Mouse (Mus musculus) v-Abl transformed pro-B cells (cell line): Measurements from ENCODE around the gene Kmt2e.

Experiments
- in situ Hi-C, 2 experiments: fragments of 400-800 bp; cut with MboI; formaldehyde crosslinking; loops; one replicate each; pipeline ENCODE4 v1.15.1; 2025; ENCODE audit not compliant: unreplicated experiment in 2 of 2

Gene Kmt2e

DNA sequence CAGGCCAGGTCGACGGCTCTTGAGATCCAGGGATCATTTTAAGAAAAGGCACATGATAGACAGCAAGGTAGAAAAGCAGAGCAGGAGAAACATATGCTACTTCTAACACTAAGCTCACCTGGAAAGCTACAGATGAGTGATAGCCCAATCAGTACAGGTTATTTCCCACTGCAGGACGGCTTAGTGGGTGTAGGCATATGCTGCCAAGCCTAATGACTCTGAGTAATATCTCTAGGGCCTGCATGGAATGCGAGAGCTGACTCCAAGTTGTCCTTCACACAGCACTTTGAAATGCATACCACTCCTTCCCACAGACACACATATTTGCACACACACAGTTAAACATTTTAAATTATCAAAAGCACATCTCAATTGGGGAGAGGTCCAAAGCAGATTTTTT lies 55.0 kb downstream of the Kmt2e start:
- in situ Hi-C loops: loop anchor here in 1 of 2 experiments (25.0 kb wide), 2 partner anchors 227 to 1848 kb away; no protein-coding TSS in a partner anchor

DNA sequence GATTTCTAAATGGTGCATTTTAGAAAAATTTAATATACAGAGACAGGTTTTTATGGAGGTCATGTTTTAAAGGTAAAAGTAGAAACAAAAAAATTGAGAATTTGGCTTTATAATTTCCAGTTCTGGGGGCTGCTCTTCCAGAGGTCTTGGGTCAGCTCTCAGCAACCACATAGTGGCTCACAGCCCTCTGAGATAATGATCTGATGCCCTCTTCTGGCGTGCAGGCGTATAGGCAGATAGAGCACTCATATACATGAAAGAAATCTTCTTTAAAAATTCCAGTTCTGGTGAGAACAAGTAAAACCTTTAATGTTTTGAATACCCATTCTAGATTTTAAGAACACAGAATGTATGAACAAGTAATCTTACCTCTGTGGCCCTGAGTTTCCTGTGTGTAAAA lies 56.6 kb downstream of the Kmt2e start:
- in situ Hi-C loops: loop anchor here (10.0 to 25.0 kb wide), 4 partner anchors 164 to 1847 kb away; no protein-coding TSS in a partner anchor

DNA sequence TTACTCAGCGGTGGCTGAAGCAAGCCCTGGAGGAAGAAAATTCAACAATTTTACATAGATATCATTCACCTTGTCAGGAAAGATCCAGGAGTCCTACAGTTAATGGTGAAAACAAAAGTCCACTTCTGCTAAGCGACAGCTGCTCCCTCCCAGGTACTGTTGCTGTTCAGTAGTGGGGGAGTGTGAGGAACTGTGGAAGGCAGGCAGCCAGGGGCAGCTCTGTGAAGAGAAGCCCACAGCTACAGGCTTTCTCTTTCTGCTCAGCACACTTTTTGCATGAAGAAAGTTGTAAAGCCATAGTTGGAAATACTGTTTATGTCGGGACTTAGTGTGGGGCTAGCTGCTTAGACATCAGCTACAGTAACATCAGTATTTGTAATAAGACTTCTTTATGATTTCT lies 62.2 kb downstream of the Kmt2e start:
- in situ Hi-C loops: loop anchor here (10.0 to 25.0 kb wide), 4 partner anchors 158 to 1841 kb away; no protein-coding TSS in a partner anchor

DNA sequence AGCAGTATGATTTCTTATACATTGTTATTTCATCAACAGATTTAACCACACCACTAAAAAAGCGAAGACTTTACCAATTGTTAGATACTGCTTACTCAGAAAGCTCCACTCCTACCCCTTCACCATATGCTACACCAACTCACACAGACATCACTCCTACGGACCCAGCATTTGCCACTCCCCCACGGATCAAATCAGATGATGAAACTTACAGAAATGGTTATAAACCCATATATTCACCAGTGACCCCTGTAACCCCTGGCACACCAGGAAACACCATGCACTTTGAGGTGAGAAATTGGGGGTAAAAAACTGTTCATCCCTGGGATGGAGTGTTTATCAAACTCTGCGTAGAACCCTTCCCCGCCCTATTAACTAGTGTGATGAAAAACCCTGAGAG lies 62.7 kb downstream of the Kmt2e start:
- in situ Hi-C loops: loop anchor here (10.0 to 25.0 kb wide), 4 partner anchors 158 to 1840 kb away; no protein-coding TSS in a partner anchor

DNA sequence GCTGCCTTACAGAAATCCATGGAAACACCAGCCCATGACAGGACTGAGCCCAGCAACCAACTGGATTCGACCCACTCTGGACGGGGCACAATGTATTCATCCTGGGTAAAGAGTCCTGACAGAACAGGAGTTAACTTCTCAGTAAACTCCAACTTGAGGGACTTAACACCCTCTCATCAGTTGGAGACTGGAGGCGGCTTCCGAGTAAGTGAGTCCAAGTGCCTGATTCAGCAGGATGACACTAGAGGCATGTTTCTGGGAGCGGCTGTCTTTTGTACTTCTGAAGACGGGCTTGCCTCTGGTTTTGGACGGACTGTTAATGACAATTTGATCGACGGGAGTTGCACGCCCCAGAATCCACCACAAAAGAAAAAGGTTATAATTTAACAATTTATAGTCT lies 63.7 kb downstream of the Kmt2e start:
- in situ Hi-C loops: loop anchor here (10.0 to 25.0 kb wide), 4 partner anchors 157 to 1839 kb away; no protein-coding TSS in a partner anchor

DNA sequence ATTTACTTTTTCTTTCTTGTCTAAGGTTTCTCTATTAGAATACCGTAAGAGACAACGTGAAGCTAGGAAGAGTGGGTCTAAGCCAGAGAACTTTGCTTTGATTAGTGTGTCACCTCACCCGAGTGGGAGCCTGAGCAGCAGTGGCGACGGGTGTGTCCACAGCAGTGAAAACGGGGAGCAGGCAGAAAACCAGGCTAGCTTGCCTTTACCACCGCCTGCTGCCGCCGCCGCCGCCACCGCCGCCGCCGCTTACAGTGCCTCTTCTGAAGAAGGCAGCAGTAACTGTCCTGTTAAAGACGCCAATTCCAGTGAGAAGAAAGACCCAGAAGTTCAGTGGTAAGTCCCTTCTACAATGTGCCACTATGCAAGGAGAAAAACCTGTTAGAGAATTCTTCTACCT lies 65.0 kb downstream of the Kmt2e start:
- in situ Hi-C loops: loop anchor here (10.0 to 25.0 kb wide), 4 partner anchors 156 to 1838 kb away; no protein-coding TSS in a partner anchor

DNA sequence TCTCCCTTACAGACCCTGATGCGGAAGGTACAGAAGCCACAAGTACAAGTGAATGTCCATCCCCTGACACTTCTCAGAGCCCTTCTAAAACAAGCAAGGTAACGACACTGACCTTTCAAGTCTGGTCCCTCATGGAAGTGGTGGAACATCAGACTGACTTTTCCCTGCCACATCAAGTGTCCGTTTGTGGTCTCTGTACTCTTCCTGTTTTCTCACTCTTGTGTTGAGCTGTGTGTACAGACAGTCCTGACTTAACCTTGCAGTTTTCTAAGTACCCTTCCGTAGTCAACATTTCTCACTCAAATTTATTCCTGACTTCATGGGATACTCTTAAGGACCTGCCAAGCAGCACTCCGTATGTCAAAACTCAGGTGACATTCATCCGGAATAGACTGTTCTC lies 66.5 kb downstream of the Kmt2e start:
- in situ Hi-C loops: no loop called here

DNA sequence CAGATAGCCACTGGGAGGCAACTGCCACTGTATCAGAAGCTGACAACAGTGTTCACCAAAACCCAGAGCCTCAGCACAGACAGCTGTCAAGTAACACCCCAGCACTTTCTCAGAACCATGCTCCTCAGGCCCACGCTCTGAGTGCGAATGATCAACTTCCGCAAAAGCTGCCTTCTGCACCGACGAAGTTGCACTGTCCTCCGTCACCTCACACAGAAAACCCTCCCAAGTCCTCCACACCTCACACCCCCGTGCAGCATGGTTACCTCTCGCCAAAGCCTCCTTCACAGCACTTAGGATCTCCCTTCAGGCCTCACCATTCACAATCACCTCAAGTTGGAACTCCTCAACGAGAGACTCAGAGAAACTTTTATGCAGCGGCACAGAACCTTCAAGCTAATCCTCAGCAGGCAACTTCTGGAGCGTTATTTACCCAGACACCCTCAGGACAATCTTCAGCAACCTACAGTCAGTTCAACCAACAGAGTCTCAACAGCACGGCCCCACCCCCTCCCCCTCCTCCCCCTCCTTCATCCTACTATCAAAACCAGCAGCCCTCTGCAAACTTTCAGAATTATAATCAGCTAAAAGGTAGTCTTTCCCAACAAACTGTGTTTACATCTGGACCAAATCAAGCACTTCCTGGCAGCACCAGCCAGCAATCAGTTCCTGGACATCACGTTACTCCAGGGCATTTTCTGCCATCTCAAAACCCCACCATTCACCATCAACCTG lies 67.5 kb downstream of the Kmt2e start:
- in situ Hi-C loops: no loop called here

DNA sequence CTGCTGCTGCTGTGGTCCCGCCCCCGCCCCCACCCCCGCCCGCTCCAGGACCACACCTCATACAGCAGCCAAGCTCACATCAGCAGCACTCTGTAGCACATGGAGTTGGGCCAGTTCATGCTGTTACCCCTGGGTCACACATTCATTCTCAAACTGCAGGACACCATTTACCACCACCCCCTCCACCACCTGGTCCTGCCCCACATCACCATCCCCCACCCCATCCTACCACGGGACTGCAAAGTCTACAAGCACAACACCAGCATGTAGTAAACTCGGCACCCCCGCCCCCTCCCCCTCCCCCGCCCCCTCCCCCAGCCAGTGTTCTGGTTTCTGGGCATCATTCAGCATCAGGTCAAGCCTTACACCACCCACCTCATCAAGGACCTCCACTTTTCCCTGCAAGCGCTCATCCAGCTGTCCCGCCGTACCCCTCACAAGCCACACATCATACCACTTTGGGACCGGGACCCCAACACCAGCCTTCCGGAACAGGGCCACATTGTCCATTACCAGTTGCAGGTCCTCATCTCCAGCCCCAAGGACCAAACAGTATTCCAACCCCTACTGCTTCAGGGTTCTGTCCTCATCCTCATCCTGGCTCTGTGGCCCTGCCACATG lies 68.2 kb downstream of the Kmt2e start:
- in situ Hi-C loops: no loop called here

DNA sequence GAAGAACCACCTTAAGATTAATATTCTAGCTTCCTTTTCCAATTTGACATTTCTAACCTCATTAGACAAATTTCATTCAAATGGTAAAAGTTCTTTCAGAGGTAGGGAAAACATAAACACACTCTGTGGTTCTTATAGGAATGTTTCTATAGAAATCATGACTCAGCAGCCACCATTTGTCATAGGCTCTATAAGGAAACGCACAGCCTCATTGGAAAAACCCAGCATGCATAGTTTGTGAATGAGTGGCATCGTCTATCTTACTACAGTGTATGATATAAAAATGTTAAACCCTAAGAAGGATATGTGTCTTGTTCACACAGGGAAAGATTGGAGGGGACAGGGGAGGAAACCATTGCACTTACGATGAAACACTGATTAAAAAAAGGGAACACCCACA lies 71.3 kb downstream of the Kmt2e start:
- in situ Hi-C loops: no loop called here

DNA sequence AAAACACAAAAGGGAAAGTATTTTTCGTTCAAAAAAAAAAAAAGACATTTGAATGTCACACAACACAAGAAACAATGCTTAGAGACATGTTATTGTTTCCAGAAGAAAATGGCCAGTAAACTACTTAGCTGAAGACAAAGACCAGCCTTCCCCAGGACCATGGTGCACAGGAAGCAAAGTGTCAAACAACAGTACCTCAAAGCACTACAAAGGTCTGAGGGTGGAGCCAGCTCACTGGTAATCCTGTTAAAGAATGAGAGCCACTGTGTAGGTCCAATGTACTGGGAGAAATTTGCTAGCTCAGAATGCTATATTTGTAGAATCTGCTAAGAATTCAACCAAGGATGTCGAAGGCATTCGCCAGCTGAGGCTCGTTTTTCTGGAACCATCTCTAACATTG lies 73.0 kb downstream of the Kmt2e start:
- in situ Hi-C loops: no loop called here

DNA sequence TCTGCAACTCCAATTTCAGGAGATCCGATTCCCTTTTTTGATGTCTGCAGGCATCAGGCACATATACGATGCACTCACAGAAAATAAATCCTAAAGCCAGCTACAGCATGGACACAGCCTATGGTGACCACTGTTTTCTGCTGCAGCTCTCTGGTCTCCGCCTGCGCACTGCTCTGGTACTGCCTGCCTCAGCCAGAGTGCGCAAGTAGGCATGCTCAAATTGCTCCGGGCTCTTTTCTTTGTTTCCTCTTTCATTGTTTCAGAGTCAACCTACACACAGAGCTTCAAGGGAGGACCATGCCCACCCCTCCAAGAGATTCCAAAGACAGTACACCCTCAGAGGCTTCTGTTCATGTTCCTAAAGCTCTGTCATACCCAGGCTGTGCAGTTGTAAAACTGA lies 74.4 kb downstream of the Kmt2e start:
- in situ Hi-C loops: no loop called here

DNA sequence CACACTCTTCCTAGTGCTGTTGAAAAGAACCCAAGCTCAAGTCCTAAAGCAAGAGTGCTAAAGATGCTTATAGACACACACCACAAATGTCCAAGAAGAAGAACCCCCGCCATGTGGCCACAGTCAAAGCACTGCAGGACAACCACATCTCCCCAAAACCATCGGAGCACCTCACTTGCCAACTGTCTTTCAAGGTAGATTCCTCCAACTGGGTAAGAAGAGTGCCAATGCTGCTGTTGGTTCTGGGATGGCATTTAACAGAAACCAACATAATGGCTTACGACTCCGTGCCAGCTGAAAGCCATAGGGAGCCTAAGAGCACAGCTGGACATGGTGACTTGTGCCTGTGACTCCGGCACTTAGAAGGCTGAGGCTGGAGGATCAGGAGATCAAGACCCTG lies 77.2 kb downstream of the Kmt2e start:
- in situ Hi-C loops: loop anchor here in 1 of 2 experiments (5.0 kb wide), 1 partner anchor 151 kb away; no protein-coding TSS in a partner anchor

DNA sequence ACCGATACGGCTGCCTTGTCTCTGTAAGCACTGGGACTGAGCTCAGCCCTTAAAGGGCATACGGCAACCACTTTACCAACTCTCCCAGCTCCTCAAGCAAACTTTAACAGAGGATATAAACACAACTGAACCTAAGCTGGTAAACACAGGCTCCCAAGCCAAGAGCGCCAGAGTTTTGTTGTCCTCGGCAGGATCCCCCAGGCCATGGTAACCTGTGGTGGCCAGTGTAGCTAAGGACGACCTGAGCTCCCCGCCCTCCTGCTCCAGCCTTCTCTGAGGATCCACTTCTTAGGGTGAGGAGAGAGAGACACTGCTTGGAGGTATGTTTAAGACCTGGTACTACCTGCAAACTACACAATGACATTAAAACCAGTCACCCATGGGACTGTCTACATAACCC lies 78.3 kb downstream of the Kmt2e start:
- in situ Hi-C loops: loop anchor here in 1 of 2 experiments (5.0 kb wide), 1 partner anchor 150 kb away; no protein-coding TSS in a partner anchor

DNA sequence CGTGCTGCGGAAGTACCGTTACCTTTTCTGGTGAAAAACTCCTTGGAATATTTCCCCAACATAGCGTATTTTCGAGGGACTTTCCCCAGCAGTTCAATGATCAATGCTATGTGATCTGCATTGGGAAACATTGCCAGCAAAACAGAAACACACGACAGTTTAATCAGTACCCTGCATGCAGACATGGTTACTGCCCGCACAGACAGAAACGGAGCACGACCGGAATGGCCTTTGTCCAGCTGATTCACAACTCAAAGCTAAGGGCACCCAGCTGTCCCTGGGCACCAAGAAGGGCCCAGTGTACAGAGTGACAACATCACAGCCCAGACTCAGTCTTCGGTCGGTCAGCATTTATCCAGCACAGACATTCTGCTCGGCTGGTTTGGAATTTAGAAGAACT lies 79.2 kb downstream of the Kmt2e start:
- in situ Hi-C loops: loop anchor here in 1 of 2 experiments (5.0 kb wide), 1 partner anchor 149 kb away; no protein-coding TSS in a partner anchor

DNA sequence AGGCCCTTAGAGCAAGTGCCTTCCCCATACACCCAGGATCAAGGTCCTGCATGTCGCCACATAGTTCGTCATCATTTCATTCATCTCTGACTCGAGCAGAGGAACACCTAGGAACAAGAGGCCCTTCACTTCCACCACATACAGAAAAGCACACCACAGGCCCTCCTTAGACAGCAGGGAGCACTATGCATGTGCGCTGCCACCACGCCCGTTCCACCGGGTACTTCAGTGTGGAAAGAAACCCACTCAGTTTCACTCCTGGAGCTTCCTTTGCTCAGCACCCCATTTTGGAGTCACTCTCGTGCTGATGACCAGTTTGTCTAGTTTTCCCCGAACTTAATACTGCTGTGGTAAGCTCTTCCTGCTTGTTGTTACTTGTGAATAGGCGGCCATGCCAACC lies 80.8 kb downstream of the Kmt2e start:
- in situ Hi-C loops: no loop called here

DNA sequence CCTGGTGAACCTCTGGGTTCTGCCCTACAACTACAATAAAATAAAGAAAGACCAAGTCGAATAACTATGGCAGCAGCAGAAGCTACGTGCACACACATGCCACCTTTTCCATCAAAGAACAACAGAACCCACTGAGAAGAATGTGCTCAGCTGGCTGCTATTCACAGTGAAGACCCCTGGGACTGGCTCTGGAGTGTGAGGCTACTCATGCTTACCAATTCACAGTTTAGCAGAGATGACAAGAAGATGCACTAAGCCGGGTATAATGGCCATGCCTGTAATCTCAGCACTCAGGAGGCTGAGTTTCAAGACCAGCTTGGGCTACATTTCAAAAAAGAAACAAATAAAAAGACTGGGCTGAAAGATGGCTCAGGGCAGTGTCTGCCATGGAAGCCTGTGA lies 82.7 kb downstream of the Kmt2e start:
- in situ Hi-C loops: no loop called here

DNA sequence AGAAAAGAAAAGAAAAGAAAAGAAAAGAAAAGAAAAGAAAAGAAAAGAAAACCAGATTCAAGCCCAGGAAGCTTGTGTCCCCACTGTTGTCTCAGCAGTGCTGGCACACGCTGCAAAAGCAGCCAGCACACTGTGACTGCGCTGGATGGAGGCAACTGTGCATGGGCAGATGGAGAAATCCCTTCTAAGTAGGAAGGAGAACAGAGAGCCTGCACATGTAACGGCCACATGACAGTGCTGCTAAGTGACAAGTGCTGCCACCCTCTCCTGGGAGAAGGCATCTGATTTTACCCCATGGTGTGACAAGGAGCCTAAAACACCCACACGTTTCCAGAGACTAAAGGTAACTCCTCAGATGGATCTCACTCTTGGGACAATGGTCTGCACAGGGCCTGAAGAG lies 83.6 kb downstream of the Kmt2e start:
- in situ Hi-C loops: no loop called here

DNA sequence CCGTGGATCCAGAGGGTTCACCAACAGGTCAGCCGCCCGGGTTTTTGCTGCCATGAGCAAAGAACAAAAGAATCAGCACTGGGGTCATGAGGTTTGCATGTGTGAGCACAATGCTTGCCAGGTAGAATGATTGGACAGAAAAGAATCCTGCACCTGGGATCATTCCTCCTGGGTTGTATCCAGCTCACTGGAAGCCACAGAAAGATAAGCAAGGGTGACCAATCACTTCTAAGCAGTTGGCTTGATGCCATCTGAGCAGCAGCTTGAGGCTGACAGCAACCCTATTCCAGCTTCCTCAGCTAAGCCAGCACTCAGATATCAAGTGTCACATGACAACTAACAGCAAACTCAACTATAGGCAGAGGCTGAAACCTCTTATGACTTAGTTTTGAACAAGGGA lies 84.4 kb downstream of the Kmt2e start:
- in situ Hi-C loops: no loop called here

DNA sequence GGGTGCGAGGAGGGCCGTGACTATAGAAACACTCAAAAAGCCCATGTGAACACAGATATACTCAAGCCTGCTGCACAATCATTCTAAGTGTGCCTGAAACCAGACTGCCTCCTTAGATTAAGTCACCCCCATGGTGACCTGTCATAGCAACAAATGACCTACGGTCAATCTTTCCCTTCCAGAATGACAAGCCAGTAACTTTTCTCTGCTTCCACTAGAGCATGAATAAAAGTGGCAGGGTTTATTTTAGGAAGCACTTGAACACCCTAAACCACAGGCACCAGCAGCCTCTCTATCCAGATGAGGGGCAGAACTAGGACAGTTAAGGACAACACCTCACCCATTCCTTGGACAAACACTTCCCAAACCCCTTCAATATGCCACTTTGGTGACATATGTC lies 85.4 kb downstream of the Kmt2e start:
- in situ Hi-C loops: no loop called here

DNA sequence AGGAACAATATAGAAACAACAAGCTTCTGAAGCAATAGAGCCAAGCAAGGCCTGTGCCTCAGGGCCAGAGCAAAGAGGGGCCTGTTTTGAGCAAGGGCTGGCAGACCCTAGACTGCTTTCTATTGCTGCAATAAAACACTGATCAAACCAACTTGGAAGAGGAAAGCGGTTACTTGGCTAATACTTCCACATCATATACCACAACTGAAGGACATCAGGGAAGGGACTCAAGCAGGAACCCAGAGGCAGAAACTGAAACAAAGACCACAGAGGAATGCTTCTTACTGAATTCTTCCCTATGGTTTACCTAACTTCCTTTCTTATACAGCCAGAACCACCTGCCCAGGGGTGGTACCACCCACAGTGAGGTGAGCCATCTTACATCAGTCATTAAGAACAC lies 87.4 kb downstream of the Kmt2e start:
- in situ Hi-C loops: no loop called here

DNA sequence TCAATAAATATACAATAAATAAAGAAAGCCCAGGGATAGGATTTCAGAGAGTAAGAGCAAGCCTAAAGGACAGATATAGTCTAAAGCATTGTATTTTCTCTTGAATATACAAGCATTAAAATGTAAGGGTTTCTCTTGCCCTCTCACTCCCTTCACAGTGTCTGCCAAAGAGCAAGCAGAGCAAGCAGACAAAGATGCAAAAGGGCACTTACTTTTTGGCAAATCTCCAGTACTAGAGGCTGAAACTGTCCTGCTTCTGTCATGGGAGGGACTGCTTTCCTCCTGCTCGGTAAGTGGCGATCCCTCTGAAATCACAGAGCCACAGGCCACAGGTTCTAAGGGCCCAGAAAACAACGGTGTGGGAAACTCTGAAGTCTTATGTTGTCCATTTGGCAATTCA lies 89.7 kb downstream of the Kmt2e start:
- in situ Hi-C loops: no loop called here
